ENCODE assay signal across 27 mouse cellular contexts in the genomic region with DNA sequence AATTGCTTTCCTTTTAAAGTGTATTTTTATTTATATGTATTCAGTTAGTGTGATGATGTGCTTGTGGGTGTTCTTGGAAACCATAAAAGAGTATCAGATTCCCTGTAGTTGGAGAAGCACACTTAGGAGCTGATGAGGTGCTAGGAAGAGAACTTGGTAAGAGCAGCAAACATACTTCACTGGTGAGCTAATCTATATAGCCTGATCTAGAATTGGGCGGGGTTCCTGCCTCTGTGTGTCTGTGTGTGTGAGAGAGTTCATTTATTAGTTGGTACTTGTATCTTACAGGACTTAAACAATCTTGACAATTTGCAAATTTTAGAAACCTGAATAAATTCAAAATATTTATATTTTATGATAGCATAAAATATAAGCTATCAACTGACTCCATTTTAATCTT. TPM values are rescaled to one million over a fixed set of nuclear protein-coding genes. Genes with fewer than 3 reads are reported as not detected.
DNase-seq lines count a peak whose midpoint lies in the region; ATAC-seq lines count a peak whose summit lies in the region.
"Had no signal": no experiment of that assay in that cellular context is flagged by ENCODE, and none has a peak within 500 bp of the region (broad histone marks: within the 10 kb centered on the region; RNA-seq: fewer than 3 reads in every experiment).

No protein-coding gene starts in this region.

- WGBS in intestine, embryonic 16.5 days: 69% methylated on average over 1 of the region's 1 CpGs
- WGBS in intestine, embryonic 15.5 days: 68% methylated on average over 1 of the region's 1 CpGs

- H3K9me3 ChIP-seq in intestine, embryonic 16.5 days (ENCODE audit: control insufficient read depth, low read length): no peaks in the 10 kb centered on the region
- H3K9me3 ChIP-seq in intestine, embryonic 15.5 days: no peaks in the 10 kb centered on the region
- H3K9me3 ChIP-seq: forebrain, embryonic 10.5 days; forebrain, embryonic 15.5 days; heart, embryonic 13.5 days; hindbrain, embryonic 15.5 days; limb, embryonic 12.5 days; liver, embryonic 15.5 days; midbrain, embryonic 12.5 days; neural tube, embryonic 12.5 days had no signal

- no peak overlapping the region for H3K4me3 ChIP-seq in intestine, embryonic 16.5 days (ENCODE audit: low read length)
- no peak overlapping the region for H3K4me3 ChIP-seq in intestine, embryonic 15.5 days (replicated peaks)
- H3K4me3 ChIP-seq: forebrain, embryonic 10.5 days; forebrain, embryonic 15.5 days; gastrocnemius, adult 2 months; heart, embryonic 13.5 days; hindbrain, embryonic 15.5 days; limb, embryonic 12.5 days; liver, embryonic 15.5 days; midbrain, embryonic 12.5 days; myocyte; neural tube, embryonic 12.5 days had no signal

- H3K27me3 ChIP-seq in intestine, embryonic 16.5 days (replicated peaks; ENCODE audit: control insufficient read depth, insufficient read depth, low read length): no peaks in the 10 kb centered on the region
- H3K27me3 ChIP-seq in intestine, embryonic 15.5 days (replicated peaks): no peaks in the 10 kb centered on the region
- H3K27me3 ChIP-seq: forebrain, embryonic 15.5 days; heart, embryonic 13.5 days; hindbrain, embryonic 15.5 days; limb, embryonic 12.5 days; liver, embryonic 15.5 days; midbrain, embryonic 12.5 days; neural tube, embryonic 12.5 days had no signal

- DNase-seq in 3T3-L1 (ENCODE audit: low read depth, low spot score): peak; percentile 34
- no peak for DNase-seq in T-cell, adult 2 months (ENCODE audit: low spot score)
- no peak for DNase-seq in cerebellum, adult 11 months
- DNase-seq: adrenal gland, postnatal 25 days; cerebellum, adult 8-10 months; cerebellum, postnatal 25 days; gastrocnemius, adult 2 months; heart, postnatal 10 days; kidney, adult 2 months; layer of hippocampus, adult 9-11 months; lung, postnatal 14 days; thymus, postnatal 4 days had no signal

- peak; percentile 48; the same call in 1 of the 2 replicates for ATAC-seq in intestine, embryonic 16.5 days
- no peak for ATAC-seq in intestine, embryonic 15.5 days
- 0 out of 2 replicates have a peak, but pooled peaks have one; percentile 47 for ATAC-seq in common myeloid progenitor, adult 5-6 weeks (replicated peaks; ENCODE audit: low read depth, poor library complexity, severe bottlenecking)
- ATAC-seq in megakaryocyte progenitor cell, adult 5-6 weeks (replicated peaks; ENCODE audit: poor library complexity): peak; percentile 58
- ATAC-seq: forebrain, embryonic 15.5 days; inflammation-experienced regulatory T-cells, adult 6 months had no signal

- no peak overlapping the region for H3K4me2 ChIP-seq in intestine, embryonic 16.5 days (ENCODE audit: low read depth, low read length)
- H3K4me2 ChIP-seq in intestine, embryonic 15.5 days (replicated peaks): no peak overlapping the region
- H3K4me2 ChIP-seq: forebrain, embryonic 15.5 days; heart, embryonic 13.5 days; hindbrain, embryonic 15.5 days; limb, embryonic 12.5 days; liver, embryonic 15.5 days; midbrain, embryonic 12.5 days; neural tube, embryonic 12.5 days had no signal

- H3K9ac ChIP-seq in intestine, embryonic 16.5 days (ENCODE audit: low read depth, low read length): no peak overlapping the region
- H3K9ac ChIP-seq in intestine, embryonic 15.5 days: no peak overlapping the region
- H3K9ac ChIP-seq: forebrain, embryonic 15.5 days; heart, embryonic 13.5 days; hindbrain, embryonic 15.5 days; limb, embryonic 12.5 days; liver, embryonic 15.5 days; midbrain, embryonic 12.5 days; neural tube, embryonic 12.5 days had no signal

- no peaks in the 10 kb centered on the region for H3K4me1 ChIP-seq in intestine, embryonic 16.5 days (ENCODE audit: control insufficient read depth, insufficient read depth, low read length)
- no peaks in the 10 kb centered on the region for H3K4me1 ChIP-seq in intestine, embryonic 15.5 days (replicated peaks)
- H3K4me1 ChIP-seq: forebrain, embryonic 10.5 days; forebrain, embryonic 15.5 days; heart, embryonic 13.5 days; hindbrain, embryonic 15.5 days; limb, embryonic 12.5 days; midbrain, embryonic 12.5 days; neural tube, embryonic 12.5 days had no signal

- no peaks in the 10 kb centered on the region for H3K36me3 ChIP-seq in intestine, embryonic 16.5 days (ENCODE audit: control insufficient read depth, insufficient read depth, low read length)
- H3K36me3 ChIP-seq in intestine, embryonic 15.5 days: no peaks in the 10 kb centered on the region

- H3K27ac ChIP-seq in intestine, embryonic 16.5 days (ENCODE audit: low read length): no peak overlapping the region
- H3K27ac ChIP-seq in intestine, embryonic 15.5 days: no peak overlapping the region
- H3K27ac ChIP-seq: forebrain, embryonic 10.5 days; forebrain, embryonic 15.5 days; gastrocnemius, adult 2 months; heart, embryonic 13.5 days; hindbrain, embryonic 15.5 days; kidney, postnatal 0 days; limb, embryonic 12.5 days; liver, embryonic 15.5 days; midbrain, embryonic 12.5 days; neural tube, embryonic 12.5 days had no signal

RNA-seq across cellular contexts. Expression of gene Pum2, which starts 42.2 kb away (rescaled TPM):
- polyA plus RNA-seq in intestine, embryonic 16.5 days (2015; fragmentation: Nextera tagmentation; extraction: Ambion mirVana): 31.9 and 34.3 TPM in 2 replicates
- polyA plus RNA-seq in intestine, embryonic 15.5 days (2015; fragmentation: Nextera tagmentation; extraction: Ambion mirVana): 37.7 and 43.5 TPM in 2 replicates
- 201 and 210 TPM in 2 replicates for total RNA-seq in common myeloid progenitor, adult 5-6 weeks (2017)
- total RNA-seq in megakaryocyte progenitor cell, adult 5-6 weeks (2015): 164 and 166 TPM in 2 replicates
- 116 and 129 TPM in 2 replicates for total RNA-seq in megakaryocyte progenitor cell, adult 5-6 weeks (2017)

RNA-seq across cellular contexts. Expression of gene Sdc1, which starts 55.0 kb away (rescaled TPM):
- 102 and 109 TPM in 2 replicates for polyA plus RNA-seq in intestine, embryonic 16.5 days (2015; fragmentation: Nextera tagmentation; extraction: Ambion mirVana)
- polyA plus RNA-seq in intestine, embryonic 15.5 days (2015; fragmentation: Nextera tagmentation; extraction: Ambion mirVana): 101 and 106 TPM in 2 replicates
- total RNA-seq in common myeloid progenitor, adult 5-6 weeks (2017): 1.9 and 5.4 TPM in 2 replicates
- 0.37 and 0.42 TPM in 2 replicates for total RNA-seq in megakaryocyte progenitor cell, adult 5-6 weeks (2015)
- 1.5 TPM in 2 replicates for total RNA-seq in megakaryocyte progenitor cell, adult 5-6 weeks (2017)
